Mouse (Mus musculus): ENCODE results near the gene Dok5. TPM values are rescaled to one million over a fixed set of nuclear protein-coding genes. Genes with fewer than 3 reads are reported as not detected.

Gene Dok5
- polyA plus RNA-seq (2015; fragmentation: Nextera tagmentation; extraction: Ambion mirVana), result 0.12 and 0.16 TPM in 2 replicates

DNA sequence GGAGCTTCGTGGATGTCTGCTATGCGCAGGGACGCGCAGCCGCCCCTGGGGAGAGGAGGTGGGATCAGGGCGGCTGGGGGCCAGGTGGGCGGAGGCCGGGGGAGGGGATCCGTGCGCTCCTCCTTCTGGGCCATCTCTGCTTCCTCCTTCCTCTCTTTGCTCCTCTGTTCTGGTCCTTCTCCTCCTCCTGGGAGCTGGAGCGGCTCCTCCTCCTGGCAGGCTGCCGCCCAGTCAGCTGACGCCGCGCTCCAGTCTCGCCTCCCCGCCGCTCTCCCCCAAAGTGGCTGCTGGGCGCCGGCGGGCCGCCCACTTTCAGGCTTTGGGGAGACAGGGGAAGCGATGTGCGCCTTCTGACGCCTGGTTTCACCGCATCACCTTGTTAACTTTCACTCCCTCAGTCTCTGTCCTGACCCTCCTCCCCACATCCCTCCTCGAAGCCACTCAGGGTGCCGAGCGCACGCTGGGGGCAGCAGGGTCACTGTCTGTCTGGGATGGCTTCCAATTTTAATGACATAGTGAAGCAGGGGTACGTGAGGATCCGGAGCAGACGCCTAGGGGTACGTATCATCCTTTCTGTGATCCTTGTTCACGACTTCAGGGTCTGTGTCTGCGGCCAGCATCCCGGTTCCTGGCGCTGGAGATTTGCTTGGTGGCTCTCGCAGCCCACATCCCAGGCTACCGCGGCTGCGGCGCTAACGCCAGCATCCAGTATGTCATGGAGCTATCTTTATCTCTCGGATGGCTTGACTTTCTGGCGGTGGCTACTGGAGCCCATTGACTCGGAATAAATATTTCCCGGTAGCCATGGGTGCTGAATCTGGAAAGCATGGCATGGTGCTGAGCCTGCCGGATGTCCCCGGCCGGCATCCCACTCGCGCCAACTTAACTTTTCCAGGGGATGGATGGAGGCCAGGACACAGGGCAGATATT lies at the start of gene Dok5:
Gene Dok5 (plus strand): TSS at position 176 of the 930 bp plus-strand sequence.

Other genes starting within 250 kb of the Dok5 start
- gene Pfdn4, start 235.4 kb upstream of the Dok5 start, polyA plus RNA-seq (2015; fragmentation: Nextera tagmentation; extraction: Ambion mirVana), result 44.8 and 48.2 TPM in 2 replicates
- gene Cyp24a1, start 234.7 kb upstream of the Dok5 start, polyA plus RNA-seq (2015; fragmentation: Nextera tagmentation; extraction: Ambion mirVana), result not detected in 2 replicates
- not detected in 2 replicates for gene 4930470P17Rik, start 129.8 kb upstream of the Dok5 start, polyA plus RNA-seq (2015; fragmentation: Nextera tagmentation; extraction: Ambion mirVana)

Data from spleen, postnatal 0 days (tissue).